Mouse (Mus musculus) brain, adult 2 months (tissue): ENCODE measurements around the gene Abraxas1.
A peak's percentile ranks its signal among the peaks of the same experiment; 100 is the strongest.

Source experiments
- DNase-seq: peaks from one replicate; pipeline ENCODE4 v3.0.0; 2011; ENCODE audit warnings: low read depth, low spot score

Gene Abraxas1

GRCm38 (mm10) chr5:100822826-100823225, 2.1 kb upstream of the Abraxas1 start:
- no peak for DNase-seq

- no peak for DNase-seq
Measured at GRCm38 (mm10) chr5:100821375-100821774, 610 bp upstream of the Abraxas1 start.

GRCm38 (mm10) chr5:100819568-100820480, 941 bp downstream of the Abraxas1 start:
- peak; percentile 49 for DNase-seq

- DNase-seq: no peak
Measured at GRCm38 (mm10) chr5:100818341-100818740, 2.4 kb downstream of the Abraxas1 start.

- DNase-seq: peak; percentile 98
Measured at GRCm38 (mm10) chr5:100798165-100798860, 22.5 kb downstream of the Abraxas1 start, which contains the start of the genes Helq and Mrps18c. Helq (minus strand) TSS chr5:100798598. Mrps18c (plus strand) TSS chr5:100798627.

- no peak for DNase-seq
Measured at GRCm38 (mm10) chr5:100794084-100794483, 26.7 kb downstream of the Abraxas1 start.

- DNase-seq: no peak
Measured at GRCm38 (mm10) chr5:100792261-100792660, 28.5 kb downstream of the Abraxas1 start.

- no peak for DNase-seq
Measured at GRCm38 (mm10) chr5:100787527-100787926, 33.2 kb downstream of the Abraxas1 start.

- DNase-seq: peak; percentile 20
Measured at GRCm38 (mm10) chr5:100779002-100779401, 41.8 kb downstream of the Abraxas1 start.

GRCm38 (mm10) chr5:100776900-100777299, 43.9 kb downstream of the Abraxas1 start:
- DNase-seq: no peak

- no peak for DNase-seq
Measured at GRCm38 (mm10) chr5:100775778-100776404, 44.9 kb downstream of the Abraxas1 start.

GRCm38 (mm10) chr5:100771575-100771974, 49.2 kb downstream of the Abraxas1 start:
- DNase-seq: no peak

GRCm38 (mm10) chr5:100766026-100766425, 54.7 kb downstream of the Abraxas1 start:
- peak; percentile 65 for DNase-seq

GRCm38 (mm10) chr5:100761736-100762135, 59.0 kb downstream of the Abraxas1 start:
- DNase-seq: no peak

GRCm38 (mm10) chr5:100760049-100760663, 60.6 kb downstream of the Abraxas1 start:
- DNase-seq: no peak

- no peak for DNase-seq
Measured at GRCm38 (mm10) chr5:100758121-100758520, 62.6 kb downstream of the Abraxas1 start.
